1 mouse cellular context compared by ENCODE assay signal in the genomic region with DNA sequence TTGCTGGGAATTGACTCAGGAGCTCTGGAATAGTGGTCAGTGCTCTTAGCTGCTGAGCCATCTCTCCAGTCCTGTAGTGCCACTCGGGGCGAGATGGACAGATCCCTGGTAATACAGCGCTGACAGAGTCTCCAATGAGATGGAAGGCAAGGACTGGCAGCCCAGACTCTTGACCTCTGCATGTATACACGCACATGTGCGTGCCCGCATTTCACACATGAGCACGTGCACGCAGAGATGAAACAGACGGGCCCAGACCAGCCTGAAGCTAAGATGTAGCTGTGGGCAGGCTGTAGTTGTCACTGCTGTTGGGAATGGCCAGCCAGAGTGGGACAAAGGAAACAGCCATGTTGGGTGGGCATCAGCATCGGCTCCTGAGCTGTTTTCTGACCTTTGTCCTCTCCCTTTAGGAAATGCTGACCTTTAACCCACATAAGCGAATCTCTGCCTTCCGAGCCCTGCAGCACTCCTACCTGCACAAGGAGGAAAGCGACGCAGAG.
TF ChIP-seq lines count a peak whose summit lies in the region.

No protein-coding gene starts in this region.

TF ChIP-seq in ES-E14, 5 proteins besides CTCF, POLR2A, EP300 and RAD21:
- TF ChIP-seq ZNF384 (IDR thresholded peaks at IDR 0.05; ENCODE audit: low read depth, low read length) (no peak), CHD2 (IDR thresholded peaks at IDR 0.05; ENCODE audit: low read depth, low read length) (no peak), HCFC1 (IDR thresholded peaks at IDR 0.05; ENCODE audit: borderline replicate concordance, insufficient read depth, low read length) (no peak), ZC3H11A (IDR thresholded peaks at IDR 0.05; ENCODE audit: borderline replicate concordance, low read depth, low read length) (no peak), MAFK (IDR thresholded peaks at IDR 0.05; ENCODE audit: insufficient read depth, low read depth, low read length) (no peak)
